Mouse (Mus musculus) MEL (cell line): ENCODE results near the gene Gkn1. TPM values are rescaled to one million over a fixed set of nuclear protein-coding genes. Genes with fewer than 3 reads are reported as not detected.

Experiments used
- DNase-seq: peaks from one replicate; pipeline ENCODE4 v3.0.0; 2011; ENCODE audit warnings: low read depth, low spot score
- H3K27ac ChIP-seq: 2 replicates; pipeline ENCODE4 v1.5.1; 2012; ENCODE audit warnings: low read depth, mild to moderate bottlenecking, control low read depth, low read length, moderate library complexity; ENCODE audit not compliant: control insufficient read depth
- H3K27me3 ChIP-seq, 2 experiments: fragments of 150-350 bp in 1 of 2; sonication (generic) in 1 of 2; 2 replicates each; pipeline ENCODE4 v1.6.1; 2012; ENCODE audit warnings: low read length in 2 of 2, mild to moderate bottlenecking in 2 of 2, improper control_type of control experiment in 1 of 2, moderate library complexity in 1 of 2; ENCODE audit not compliant: insufficient read depth in 2 of 2, control insufficient read depth in 1 of 2
- H3K36me3 ChIP-seq, 2 experiments: 2 replicates each; pipeline ENCODE4 v1.6.1; 2012 to 2014; ENCODE audit warnings: low read length in 2 of 2, improper control_type of control experiment in 1 of 2, inconsistent platforms in 1 of 2, mild to moderate bottlenecking in 1 of 2; ENCODE audit not compliant: insufficient read depth in 2 of 2, control insufficient read depth in 1 of 2
- H3K4me1 ChIP-seq, 2 experiments: fragments of 150-350 bp in 1 of 2; sonication (generic) in 1 of 2; 2 replicates each; pipeline ENCODE4 v1.6.1; 2012; ENCODE audit warnings: low read length in 2 of 2, improper control_type of control experiment in 1 of 2, mild to moderate bottlenecking in 1 of 2; ENCODE audit not compliant: insufficient read depth in 2 of 2, control insufficient read depth in 1 of 2
- H3K4me3 ChIP-seq, 2 experiments: fragments of 150-350 bp in 1 of 2; sonication (generic) in 1 of 2; 2 replicates each; pipeline ENCODE4 v1.5.1; 2012; ENCODE audit warnings: low read depth in 2 of 2, low read length in 2 of 2, mild to moderate bottlenecking in 2 of 2, moderate library complexity in 2 of 2, control low read depth in 1 of 2, improper control_type of control experiment in 1 of 2; ENCODE audit not compliant: control insufficient read depth in 1 of 2, insufficient read depth in 1 of 2
- H3K79me2 ChIP-seq: 2 replicates; pipeline ENCODE4 v1.6.1; 2012; ENCODE audit warnings: mild to moderate bottlenecking, low read length, moderate library complexity; ENCODE audit not compliant: control insufficient read depth, poor library complexity, insufficient read depth
- H3K9ac ChIP-seq: 2 replicates; pipeline ENCODE4 v1.6.1; 2012; ENCODE audit warnings: low read depth, mild to moderate bottlenecking, control low read depth, low read length, moderate library complexity; ENCODE audit not compliant: control insufficient read depth, poor library complexity, severe bottlenecking
- H3K9me3 ChIP-seq: fragments of 150-350 bp; sonication (generic); replicated peaks from 2 replicates; pipeline ENCODE4 v1.6.1; 2012; ENCODE audit warnings: mild to moderate bottlenecking, low read length, improper control_type of control experiment, moderate library complexity; ENCODE audit not compliant: insufficient read depth
- CHD2 ChIP-seq: IDR thresholded peaks from 2 replicates; pipeline ENCODE4 v1.6.1; 2011; ENCODE audit warnings: low read length, improper control_type of control experiment
- ELF1 ChIP-seq: IDR thresholded peaks from 2 replicates; pipeline ENCODE4 v1.6.1; 2014; ENCODE audit warnings: low read depth, mild to moderate bottlenecking, inconsistent platforms, low read length, improper control_type of control experiment, moderate library complexity
- GABPA ChIP-seq: IDR thresholded peaks from 2 replicates; pipeline ENCODE4 v1.6.1; 2012; ENCODE audit warnings: low read depth, mild to moderate bottlenecking, inconsistent platforms, low read length, improper control_type of control experiment, moderate library complexity
- GATA1 ChIP-seq: IDR thresholded peaks from 2 replicates; pipeline ENCODE4 v1.6.1; 2011; ENCODE audit warnings: low read depth, low read length, improper control_type of control experiment
- JUND ChIP-seq: IDR thresholded peaks from 2 replicates; pipeline ENCODE4 v1.6.1; 2011; ENCODE audit warnings: low read depth, mild to moderate bottlenecking, improper control_type of control experiment, low read length
- MAX ChIP-seq: IDR thresholded peaks from 2 replicates; pipeline ENCODE4 v1.6.1; 2011; ENCODE audit warnings: low read length, improper control_type of control experiment
- MAZ ChIP-seq: IDR thresholded peaks from 2 replicates; pipeline ENCODE4 v1.6.1; 2012; ENCODE audit warnings: low read depth, mild to moderate bottlenecking, inconsistent platforms, low read length, improper control_type of control experiment
- MEF2A ChIP-seq: IDR thresholded peaks from 2 replicates; pipeline ENCODE4 v1.6.1; 2014; ENCODE audit warnings: low read depth, mild to moderate bottlenecking, inconsistent platforms, low read length, improper control_type of control experiment; ENCODE audit not compliant: poor library complexity, insufficient replicate concordance, severe bottlenecking; ENCODE audit errors: extremely low read depth
- MYB ChIP-seq: IDR thresholded peaks from 2 replicates; pipeline ENCODE4 v1.6.1; 2011; ENCODE audit warnings: mild to moderate bottlenecking, low read depth, low read length, improper control_type of control experiment
- MYC ChIP-seq: IDR thresholded peaks from 2 replicates; pipeline ENCODE4 v1.6.1; 2011; ENCODE audit warnings: low read depth, mild to moderate bottlenecking, low read length, improper control_type of control experiment, moderate library complexity
- NELFE ChIP-seq: IDR thresholded peaks from 2 replicates; pipeline ENCODE4 v1.6.1; 2011; ENCODE audit warnings: low read depth, low read length, improper control_type of control experiment
- NRF1 ChIP-seq: IDR thresholded peaks from 2 replicates; pipeline ENCODE4 v1.6.1; 2014; ENCODE audit warnings: low read depth, mild to moderate bottlenecking, inconsistent platforms, low read length, improper control_type of control experiment, moderate library complexity; ENCODE audit not compliant: poor library complexity, insufficient read depth, severe bottlenecking
- RCOR1 ChIP-seq: IDR thresholded peaks from 2 replicates; pipeline ENCODE4 v1.6.1; 2012; ENCODE audit warnings: low read depth, mild to moderate bottlenecking, inconsistent platforms, low read length, improper control_type of control experiment
- SIN3A ChIP-seq: IDR thresholded peaks from 2 replicates; pipeline ENCODE4 v1.6.1; 2012; ENCODE audit warnings: low read length, improper control_type of control experiment, inconsistent platforms
- SMC3 ChIP-seq: IDR thresholded peaks from 2 replicates; pipeline ENCODE4 v1.6.1; 2011; ENCODE audit warnings: low read depth, low read length, improper control_type of control experiment
- TAL1 ChIP-seq: IDR thresholded peaks from 2 replicates; pipeline ENCODE4 v1.6.1; 2012; ENCODE audit warnings: mild to moderate bottlenecking, inconsistent platforms, low read length, moderate library complexity, mixed read lengths
- TBP ChIP-seq: IDR thresholded peaks from 2 replicates; pipeline ENCODE4 v1.8.0; 2011; ENCODE audit warnings: low read depth, low read length, improper control_type of control experiment
- UBTF ChIP-seq: IDR thresholded peaks from 2 replicates; pipeline ENCODE4 v1.6.1; 2012; ENCODE audit warnings: low read depth, mild to moderate bottlenecking, inconsistent platforms, low read length, improper control_type of control experiment, moderate library complexity, borderline replicate concordance; ENCODE audit not compliant: insufficient read depth
- polyA plus RNA-seq, 2 experiments: library from polyadenylated mRNA; stranded (reverse) in 1 of 2; unstranded in 1 of 2; fragments of >175 nt in 1 of 2; fragments of >200 nt in 1 of 2; gene quantifications; 2 replicates each; pipeline versions ENCODE4 v1.2.1 to v1.2.4; 2012; ENCODE audit warnings: low replicate concordance in 2 of 2, low read depth in 1 of 2; ENCODE audit not compliant: insufficient read length in 2 of 2, insufficient read depth in 1 of 2, missing spikeins in 1 of 2
- total RNA-seq: library from RNA; depleted of rRNA; stranded (reverse); fragments of 300-350 nt; gene quantifications from 2 replicates; pipeline ENCODE4 v1.2.3, GENCODE M21; 2012

The Gkn1 gene
- total and polyA plus RNA-seq, 3 experiments, result not detected

DNA sequence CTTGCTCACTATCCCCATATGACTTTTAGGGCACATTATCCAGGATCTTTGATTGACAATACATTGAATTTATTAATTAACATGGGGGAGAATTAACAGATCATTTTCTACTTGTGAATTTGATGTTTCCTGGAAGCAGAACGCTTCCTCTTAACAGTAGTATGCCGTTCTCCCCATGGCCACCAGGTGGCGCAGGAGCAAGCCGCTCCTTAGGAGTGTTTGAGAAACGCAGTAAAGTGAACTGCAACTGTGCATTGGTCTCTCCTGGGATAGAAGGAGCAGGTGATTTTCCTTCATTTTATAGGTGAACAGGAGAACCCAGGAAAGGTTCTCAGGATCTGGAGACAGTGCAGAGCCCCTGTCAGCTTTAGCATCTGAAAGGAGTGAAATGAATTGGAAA is 48.4 kb upstream of the Gkn1 start (continued):
- TF ChIP-seq MYB, result no peak

- Histone ChIP-seq H3K9ac (no peak overlapping the region), H3K27ac (no peak overlapping the region), H3K4me3 (no peak overlapping the region), H3K79me2 (no peaks in the 10 kb centered on the region), H3K4me1 (peaks cover 0 to 10% of the 10 kb centered on the region in 2 experiments; a peak in 2 of 4 replicates), H3K27me3 (peaks cover 0 to 4% of the 10 kb centered on the region in 2 experiments), H3K36me3 (peaks cover 0 to 4% of the 10 kb centered on the region in 2 experiments; a peak in 1 of 4 replicates), H3K9me3 (no peaks in the 10 kb centered on the region)
- no peak for DNase-seq
- TF ChIP-seq MAX (no peak), TAL1 (no peak), RCOR1 (no peak)
Measured at GRCm38 (mm10) chr6:87394783-87395182, 44.0 kb upstream of the Gkn1 start.

GRCm38 (mm10) chr6:87393466-87394205 is 42.9 kb upstream of the Gkn1 start:
- H3K36me3 ChIP-seq, result 0 out of 4 replicates have a peak, but pooled peaks cover 0 to 2% of the 10 kb centered on the region in 2 experiments
- no peaks in the 10 kb centered on the region for H3K9me3 ChIP-seq
- no peak overlapping the region for H3K27ac ChIP-seq
- no peak for DNase-seq
- H3K9ac ChIP-seq, result no peak overlapping the region
- peaks cover 3 to 9% of the 10 kb centered on the region in 2 experiments; a peak in 3 of 4 replicates for H3K4me1 ChIP-seq
- H3K27me3 ChIP-seq, result peaks cover 0 to 4% of the 10 kb centered on the region in 2 experiments
- TF ChIP-seq MAZ (no peak), MEF2A (no peak), TBP (no peak), MYC (no peak), NELFE (no peak), ELF1 (no peak), SMC3 (no peak), GATA1 (no peak), JUND (no peak), SIN3A (no peak), UBTF (no peak), TAL1 (no peak), CHD2 (no peak), NRF1 (no peak), GABPA (no peak)
- no peaks in the 10 kb centered on the region for H3K79me2 ChIP-seq
- H3K4me3 ChIP-seq, result no peak overlapping the region
